Mouse (Mus musculus): ENCODE measurements around the gene Fstl4.

Gene Fstl4

GRCm38 (mm10) chr11:52764461-52764893, at the start of gene Fstl4:
Gene Fstl4 (plus strand): TSS chr11:52764634.
- peak; percentile 56 to 67 for DNase-seq (ENCODE audit: low spot score in 2 of 2)

- DNase-seq (ENCODE audit: low spot score in 2 of 2), result no peak
Observed at GRCm38 (mm10) chr11:52718570-52718969, 45.9 kb upstream of the Fstl4 start.

- no peak for DNase-seq (ENCODE audit: low spot score in 2 of 2)
Observed at GRCm38 (mm10) chr11:52721087-52721486, 43.3 kb upstream of the Fstl4 start.

DNA sequence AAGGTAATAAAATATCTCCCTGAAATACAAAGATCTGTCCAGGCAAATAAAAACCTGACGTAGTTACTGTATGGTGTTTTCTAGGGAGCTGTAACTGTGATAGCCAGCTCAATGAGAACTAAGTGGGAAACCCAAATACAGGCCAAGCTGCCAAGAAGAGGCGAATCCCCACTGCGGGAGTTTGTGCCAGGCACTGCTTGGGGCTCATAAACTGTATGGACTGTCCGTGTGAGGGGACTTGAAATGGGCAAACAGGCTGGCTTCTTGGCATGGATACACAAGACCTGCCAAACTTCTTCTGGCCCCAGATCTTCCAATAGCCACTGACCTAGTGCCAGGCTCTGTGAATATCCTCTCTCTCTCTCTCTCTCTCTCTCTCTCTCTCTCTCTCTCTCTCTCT, 41.7 kb upstream of the Fstl4 start:
- DNase-seq (ENCODE audit: low spot score in 2 of 2), result no peak

- no peak for DNase-seq (ENCODE audit: low spot score in 2 of 2)
Observed at GRCm38 (mm10) chr11:52726001-52726400, 38.4 kb upstream of the Fstl4 start.

DNA sequence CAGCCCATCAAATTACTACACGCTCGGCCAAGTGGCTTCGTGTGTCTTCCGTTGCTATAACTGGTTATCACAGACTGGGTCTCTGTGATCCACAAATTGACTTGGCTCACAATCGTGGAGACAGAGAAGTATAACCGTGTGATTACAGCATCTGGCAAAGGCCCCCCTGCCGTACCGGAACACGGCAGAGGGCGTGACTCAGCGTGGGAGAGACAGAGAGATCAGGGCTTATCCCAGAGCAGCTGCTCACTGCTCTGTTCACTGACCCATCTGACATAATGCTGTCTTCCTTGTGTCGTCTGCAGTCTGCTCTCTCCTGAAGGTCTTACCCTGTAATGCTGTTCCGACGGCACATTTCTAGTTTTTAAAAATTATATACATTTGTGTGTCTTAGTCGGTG, 36.0 kb upstream of the Fstl4 start:
- DNase-seq (ENCODE audit: low spot score in 2 of 2), result no peak

GRCm38 (mm10) chr11:52729890-52730289, 34.5 kb upstream of the Fstl4 start:
- no peak for DNase-seq (ENCODE audit: low spot score in 2 of 2)

- no peak for DNase-seq (ENCODE audit: low spot score in 2 of 2)
Observed at GRCm38 (mm10) chr11:52731979-52732378, 32.5 kb upstream of the Fstl4 start.

GRCm38 (mm10) chr11:52734493-52735195, 29.8 kb upstream of the Fstl4 start:
- peak; percentile 35 to 44 for DNase-seq (ENCODE audit: low spot score in 2 of 2)

GRCm38 (mm10) chr11:52739187-52739586, 25.2 kb upstream of the Fstl4 start:
- no peak for DNase-seq (ENCODE audit: low spot score in 2 of 2)

- no peak for DNase-seq (ENCODE audit: low spot score in 2 of 2)
Observed at GRCm38 (mm10) chr11:52740466-52740865, 24.0 kb upstream of the Fstl4 start.

GRCm38 (mm10) chr11:52743956-52744355, 20.5 kb upstream of the Fstl4 start:
- DNase-seq (ENCODE audit: low spot score in 2 of 2), result no peak

DNA sequence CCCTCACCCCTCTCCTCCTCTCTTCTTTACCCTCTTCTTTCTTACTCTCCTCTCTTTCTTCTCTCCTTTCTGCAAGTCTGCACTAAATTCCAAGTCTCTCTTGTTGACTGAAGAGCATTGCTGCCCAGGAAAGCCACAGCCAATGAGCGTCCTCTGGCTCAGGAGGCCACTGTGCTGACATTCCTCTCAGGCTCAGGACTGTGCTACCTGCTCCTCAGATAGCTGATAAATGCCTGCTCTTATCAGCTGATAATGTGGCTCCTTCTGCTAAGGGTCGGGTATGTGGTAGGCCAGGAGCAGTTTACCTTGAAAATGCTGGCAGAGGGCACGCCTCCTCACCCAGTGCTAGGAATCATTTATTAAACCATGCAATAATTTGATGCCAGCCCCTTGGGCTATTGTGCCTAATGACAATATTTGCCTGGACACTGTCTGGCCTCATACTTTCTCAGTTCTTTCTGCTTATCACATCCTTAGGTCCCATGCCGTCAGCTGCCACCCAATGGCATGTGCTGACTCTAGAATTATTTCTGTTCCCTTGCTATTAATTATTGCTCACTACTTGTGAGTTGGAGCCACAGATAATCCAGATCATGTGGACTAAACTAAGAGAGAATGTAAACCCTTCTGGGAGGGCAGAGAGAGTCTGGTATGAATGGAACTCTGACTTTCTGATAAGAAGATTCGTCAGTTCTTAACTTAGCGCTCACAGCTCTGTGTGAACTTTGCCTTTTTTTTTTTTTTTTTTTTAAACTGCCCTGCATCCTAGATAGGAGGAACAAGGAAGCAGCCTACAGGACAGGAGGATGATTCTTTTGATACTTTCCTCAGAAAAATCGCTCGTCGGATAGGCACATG, 19.6 kb upstream of the Fstl4 start:
- DNase-seq (ENCODE audit: low spot score in 2 of 2), result no peak

GRCm38 (mm10) chr11:52747206-52747605, 17.2 kb upstream of the Fstl4 start:
- no peak for DNase-seq (ENCODE audit: low spot score in 2 of 2)

GRCm38 (mm10) chr11:52747766-52748456, 16.5 kb upstream of the Fstl4 start:
- DNase-seq (ENCODE audit: low spot score in 2 of 2), result no peak

GRCm38 (mm10) chr11:52749988-52750387, 14.4 kb upstream of the Fstl4 start:
- DNase-seq (ENCODE audit: low spot score in 2 of 2), result no peak

GRCm38 (mm10) chr11:52752524-52752923, 11.9 kb upstream of the Fstl4 start:
- no peak for DNase-seq (ENCODE audit: low spot score in 2 of 2)

- no peak for DNase-seq (ENCODE audit: low spot score in 2 of 2)
Observed at GRCm38 (mm10) chr11:52753261-52753660, 11.2 kb upstream of the Fstl4 start.

GRCm38 (mm10) chr11:52761800-52762199, 2.6 kb upstream of the Fstl4 start:
- no peak for DNase-seq (ENCODE audit: low spot score in 2 of 2)

DNA sequence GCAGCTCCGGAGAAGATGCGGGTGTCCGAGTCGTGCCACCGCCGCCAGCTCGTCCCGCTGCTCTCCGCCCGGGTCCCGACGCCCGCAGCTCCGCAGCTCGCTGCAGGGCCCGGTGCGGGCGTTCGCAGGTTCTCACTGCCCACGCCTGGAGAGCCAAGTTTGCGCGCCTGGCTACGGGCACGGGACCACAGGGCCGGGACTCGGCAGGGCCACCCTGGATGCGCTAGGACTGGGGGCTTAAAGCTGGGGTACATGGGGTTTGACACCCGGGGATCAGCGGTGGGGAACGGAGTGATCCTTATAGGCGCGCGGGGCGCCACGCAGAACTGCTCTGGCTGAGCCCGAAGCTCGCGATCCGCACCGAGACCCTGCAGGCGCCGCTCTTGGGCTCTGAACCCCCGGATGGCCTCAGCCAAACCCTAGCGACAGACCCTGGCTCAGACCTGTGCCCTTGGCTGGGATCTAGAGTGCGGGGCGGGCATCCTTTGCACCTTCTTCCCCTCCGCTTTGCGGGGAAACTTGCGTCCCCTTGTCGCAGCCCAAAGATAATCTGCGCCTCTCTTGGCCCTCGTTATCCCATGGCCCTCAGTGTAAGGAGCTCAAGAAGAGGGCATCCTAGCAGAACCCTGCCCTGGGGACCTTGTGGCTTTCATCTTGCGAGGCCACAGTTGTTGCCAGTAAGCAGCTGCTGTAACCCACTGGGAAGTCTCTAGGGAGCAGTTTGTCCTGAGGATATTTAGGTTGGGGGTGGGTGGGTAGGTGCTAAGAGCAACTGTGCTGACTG, 652 bp downstream of the Fstl4 start:
- DNase-seq (ENCODE audit: low spot score in 2 of 2), result peak; percentile 42 to 44

DNA sequence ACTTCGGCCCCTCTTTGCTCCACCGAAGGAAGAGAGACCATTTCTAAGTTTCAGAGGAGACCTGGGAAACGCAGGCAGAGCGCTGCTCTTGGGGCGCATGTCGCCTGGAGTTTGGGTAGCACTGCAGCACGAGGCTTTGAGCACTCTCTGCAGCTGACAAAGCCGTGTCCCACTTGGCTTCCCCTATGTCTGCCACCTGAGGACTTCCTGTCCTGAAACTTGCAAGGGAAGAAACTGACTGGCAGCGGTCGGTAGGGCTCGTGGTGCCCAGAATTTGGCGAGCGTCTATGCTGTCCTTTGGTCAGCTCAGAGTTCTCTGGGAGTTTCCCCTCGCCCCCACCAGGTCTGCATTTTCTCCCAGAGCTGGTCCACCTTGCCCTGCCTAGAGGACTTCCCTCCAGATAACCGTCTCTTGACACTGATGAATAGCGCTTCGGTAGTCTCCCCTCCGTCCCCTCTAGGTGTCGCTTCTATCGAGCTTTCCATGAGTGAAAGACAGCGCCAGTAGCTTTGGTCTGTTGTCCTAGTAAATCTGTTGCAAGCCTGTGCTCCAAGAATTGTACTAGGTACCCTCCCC, 1.3 kb downstream of the Fstl4 start:
- DNase-seq (ENCODE audit: low spot score in 2 of 2), result peak; percentile 72 to 73
